Mouse (Mus musculus) kidney, adult 9 months (tissue): ENCODE results near the gene Ptch2.

Source experiments
- DNase-seq: peaks from one replicate; pipeline ENCODE4 v3.0.0; 2022

Ptch2 gene

DNA sequence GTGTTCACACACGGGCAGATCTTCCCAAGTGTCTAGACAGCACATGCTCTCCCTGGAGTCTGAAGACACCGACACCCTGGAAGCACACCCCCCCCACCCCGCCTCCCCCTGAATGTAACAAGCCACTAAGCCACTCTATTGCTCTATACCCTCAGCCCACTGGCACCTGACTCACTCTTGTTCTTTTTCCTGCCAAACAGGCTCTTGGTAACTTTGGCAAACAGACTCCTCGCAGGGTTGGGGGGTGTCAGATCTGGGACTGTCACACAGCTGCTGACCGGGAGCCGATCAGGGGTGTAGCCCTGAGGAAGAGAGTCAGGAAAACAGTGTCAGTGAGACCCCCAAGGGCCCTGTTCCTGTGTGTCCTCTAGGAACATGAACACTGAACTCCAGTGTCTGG, 35.3 kb downstream of the Ptch2 start:
- no peak for DNase-seq

DNA sequence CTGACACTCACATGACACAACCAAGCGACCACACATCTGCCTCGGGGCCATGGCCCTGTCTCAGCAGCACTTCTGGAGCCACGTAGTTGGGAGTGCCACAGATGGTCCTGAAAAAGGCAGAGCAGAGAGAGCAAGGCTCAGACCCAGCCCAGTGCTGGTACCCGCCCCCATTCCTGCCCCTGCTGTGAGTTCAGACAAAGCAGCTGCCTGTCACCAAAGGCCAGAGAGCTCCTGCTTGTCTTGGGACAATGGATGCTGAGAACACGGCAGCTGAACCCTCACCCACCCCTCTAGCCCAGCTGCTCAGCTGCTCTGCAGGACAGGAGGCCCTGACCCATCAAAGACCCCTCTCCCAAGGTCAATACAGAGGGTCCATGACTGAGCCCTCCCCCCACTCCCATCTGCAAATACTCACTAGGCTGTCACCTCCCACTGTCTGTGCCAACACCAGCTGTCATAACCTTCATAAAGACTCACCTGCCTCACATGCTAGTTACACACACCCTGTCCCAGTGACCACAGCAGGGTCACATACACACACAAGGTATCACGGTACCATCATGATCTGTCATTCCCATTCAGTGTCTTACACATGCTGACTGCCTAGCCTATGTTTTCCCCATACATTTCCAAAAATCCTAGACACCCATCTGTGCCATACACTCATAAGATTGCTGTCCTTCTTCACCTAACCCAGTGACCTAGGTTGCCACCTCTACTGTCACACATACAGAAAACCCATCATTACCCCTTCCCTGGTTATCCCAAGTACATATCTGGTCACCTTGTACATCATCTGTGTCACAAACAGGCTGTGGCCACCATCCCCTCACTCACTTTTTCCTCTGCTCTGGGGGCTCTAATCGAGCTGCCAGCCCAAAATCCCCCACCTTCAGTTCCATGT, 36.3 kb downstream of the Ptch2 start:
- DNase-seq = no peak

DNA sequence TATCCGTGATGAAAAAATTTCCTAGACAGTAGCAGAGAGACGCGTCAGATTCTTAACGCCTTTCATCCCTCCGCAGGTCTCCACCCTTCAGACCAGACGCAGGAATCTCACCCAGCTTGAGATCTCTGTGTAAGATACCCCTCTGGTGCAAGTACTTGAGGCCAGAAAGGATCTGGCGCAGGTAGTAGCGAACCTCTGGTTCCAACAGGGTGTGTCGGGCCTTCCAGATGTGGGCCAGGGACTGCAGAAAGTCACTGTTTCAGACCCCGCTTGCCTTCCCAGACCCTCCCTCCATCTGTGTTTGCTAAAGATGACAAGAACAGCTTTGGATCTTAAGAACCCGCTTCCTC, 36.9 kb downstream of the Ptch2 start:
- no peak for DNase-seq

DNA sequence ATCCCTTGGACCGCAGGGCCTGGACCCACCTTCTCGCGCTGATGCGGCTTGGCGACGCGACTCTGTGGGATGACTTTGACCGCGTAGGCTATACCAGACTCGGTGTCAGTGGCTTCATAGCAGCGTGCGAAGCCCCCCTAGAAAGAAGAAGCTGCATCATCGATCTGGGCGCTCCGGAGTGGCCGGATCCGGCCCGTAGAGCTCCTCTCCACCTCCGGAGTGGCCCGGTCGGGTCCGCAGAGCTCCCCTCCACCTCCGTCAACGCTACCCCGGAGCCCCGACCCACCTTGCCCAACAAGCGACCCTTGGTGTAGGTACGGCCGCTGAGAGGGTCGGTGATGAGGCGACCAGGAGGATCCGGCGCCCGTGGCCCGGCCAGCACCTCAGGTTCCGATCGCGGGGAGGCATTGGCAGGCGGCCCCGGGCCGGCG, 37.5 kb downstream of the Ptch2 start:
- no peak for DNase-seq

DNA sequence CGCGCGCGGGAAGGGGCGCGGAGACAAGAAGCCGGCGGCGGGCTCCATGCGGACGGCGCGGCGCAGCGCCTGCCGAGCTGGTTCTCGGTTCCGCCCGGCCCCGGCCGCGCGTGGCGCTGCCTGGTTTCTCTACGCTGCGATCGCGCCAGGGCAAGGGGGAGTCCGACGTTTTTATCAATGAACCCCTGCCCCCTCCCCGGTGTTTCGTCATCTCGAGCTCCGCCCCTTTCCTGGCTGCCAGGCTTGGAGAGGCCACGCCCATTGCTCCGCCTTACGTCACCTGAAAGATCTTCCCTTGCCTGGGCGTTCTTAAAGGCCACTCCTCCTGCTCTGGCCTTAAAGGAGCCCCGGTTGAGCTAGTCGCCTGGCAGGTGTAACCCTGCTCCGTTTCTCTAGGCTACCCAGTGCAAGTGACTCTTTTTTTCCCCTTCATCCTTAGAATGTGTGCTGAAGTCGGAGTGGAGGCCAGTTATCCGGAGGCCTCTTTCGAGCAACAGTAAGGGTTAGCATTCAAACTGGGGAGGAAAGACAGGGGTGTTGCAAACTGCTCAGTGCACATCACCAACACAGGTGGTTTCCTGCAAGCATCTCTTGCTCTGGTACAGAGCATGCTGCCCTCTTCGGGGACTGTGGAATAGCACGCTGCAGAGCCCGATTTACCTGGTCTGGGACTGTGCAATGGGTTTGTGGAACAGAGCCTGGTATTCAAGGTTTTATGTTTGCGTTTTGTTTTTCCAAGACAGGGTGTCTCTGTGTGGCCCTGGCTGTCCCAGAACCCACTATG, 38.1 kb downstream of the Ptch2 start, which contains the start of gene Plk3:
Plk3 (minus strand) TSS at position 147 of the 784 bp plus-strand sequence.
- peak; percentile 98 for DNase-seq

DNA sequence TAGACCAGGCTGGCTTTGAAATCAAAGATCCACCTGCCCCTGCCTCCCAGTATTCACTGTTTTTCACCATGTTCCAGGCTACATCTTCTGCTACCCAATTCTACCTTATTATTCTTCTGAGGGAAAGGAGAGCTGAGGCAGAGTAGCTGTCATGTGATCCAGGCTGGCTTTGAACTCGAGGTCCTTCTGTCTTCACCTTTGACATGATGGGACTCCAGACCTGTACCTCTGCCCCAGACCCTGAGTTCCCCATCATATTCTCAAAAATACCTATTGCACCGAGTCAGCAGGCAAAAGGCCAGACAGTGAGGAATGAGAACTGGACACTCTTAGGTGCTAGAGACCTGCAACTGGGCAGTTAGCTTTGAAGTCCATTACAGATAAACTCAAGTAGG, 38.7 kb downstream of the Ptch2 start:
- peak; percentile 50 for DNase-seq

DNA sequence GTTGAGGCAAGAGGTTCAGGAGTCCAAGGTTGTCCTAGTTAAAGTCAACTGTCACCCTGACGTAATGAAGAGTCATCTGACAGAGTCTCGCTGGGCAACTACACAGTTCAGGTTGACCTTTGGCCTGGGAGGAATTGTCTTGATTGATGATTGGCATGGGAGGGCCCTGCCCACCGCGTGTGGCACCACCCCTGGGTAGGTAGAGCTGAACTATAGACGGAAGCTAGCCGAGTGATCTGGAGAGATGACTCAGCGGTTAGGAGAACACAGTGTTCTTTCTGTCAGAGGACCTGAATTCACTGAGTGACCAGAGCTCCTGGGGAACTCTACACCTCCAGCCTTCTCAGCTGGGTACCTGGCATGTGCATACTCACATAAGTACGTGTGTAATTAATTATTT, 40.2 kb downstream of the Ptch2 start:
- peak; percentile 98 for DNase-seq

DNA sequence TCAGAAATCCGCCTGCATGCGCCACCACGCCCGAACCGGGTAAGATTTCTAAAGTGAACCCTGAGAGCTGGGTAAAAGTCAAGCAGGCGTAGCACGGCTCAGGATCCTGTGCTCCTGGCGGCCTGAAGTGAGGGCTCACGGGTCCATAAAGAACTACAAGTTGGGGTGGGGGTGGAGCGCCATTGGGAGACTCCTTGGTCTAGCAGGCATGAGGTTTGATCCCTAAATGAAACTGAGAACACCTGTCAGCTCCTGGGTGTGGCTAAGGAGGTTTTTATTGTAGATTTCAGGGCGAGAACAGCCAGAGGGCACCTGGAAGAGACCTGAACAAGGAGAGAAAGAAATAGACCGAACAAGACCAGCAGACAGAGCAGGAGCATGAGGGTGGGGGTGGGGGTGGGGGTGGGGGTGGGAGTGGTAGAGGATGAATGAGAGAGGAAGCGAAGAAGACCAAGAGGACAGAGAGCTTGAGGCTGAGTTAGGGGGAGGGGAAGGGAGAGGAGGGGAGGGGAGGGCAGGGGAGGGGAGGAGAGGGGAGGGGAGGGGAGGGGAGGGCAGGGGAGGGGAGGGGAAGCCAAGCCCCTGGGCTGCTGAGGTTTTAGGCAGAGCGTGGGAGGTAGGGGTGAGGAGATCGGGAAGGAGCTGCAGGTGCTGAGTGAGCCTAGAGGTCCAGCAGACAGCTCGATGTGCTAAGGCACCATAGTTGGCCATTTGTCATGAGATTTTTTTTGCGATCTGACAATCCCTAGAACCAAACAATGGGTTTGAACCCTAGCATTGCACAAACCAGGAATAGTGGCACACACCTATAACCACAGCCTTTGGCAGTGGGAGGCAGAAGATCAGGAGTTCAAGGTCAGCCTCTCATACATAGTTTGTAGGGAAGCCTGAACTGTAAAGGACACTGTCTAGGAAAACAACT, 42.7 kb downstream of the Ptch2 start:
- DNase-seq = no peak

DNA sequence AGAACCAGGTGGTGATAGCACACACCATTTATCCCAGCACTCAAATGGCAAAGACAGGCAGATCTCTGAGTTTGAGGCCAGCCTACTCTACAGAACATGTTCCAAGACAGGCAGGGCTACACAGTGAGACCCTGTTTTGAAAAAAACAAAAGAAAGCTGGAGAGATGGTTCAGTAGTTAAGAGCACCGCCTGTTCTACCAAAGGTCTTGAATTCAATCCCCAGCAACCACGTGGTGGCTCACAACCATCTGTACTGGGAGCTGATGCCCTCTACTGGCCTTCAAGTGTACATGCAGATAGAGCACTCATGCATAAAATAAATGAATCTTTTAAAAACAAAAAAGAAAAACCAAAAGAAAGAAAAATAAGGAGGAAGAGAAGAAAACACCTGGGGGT, 43.3 kb downstream of the Ptch2 start:
- peak; percentile 81 for DNase-seq

DNA sequence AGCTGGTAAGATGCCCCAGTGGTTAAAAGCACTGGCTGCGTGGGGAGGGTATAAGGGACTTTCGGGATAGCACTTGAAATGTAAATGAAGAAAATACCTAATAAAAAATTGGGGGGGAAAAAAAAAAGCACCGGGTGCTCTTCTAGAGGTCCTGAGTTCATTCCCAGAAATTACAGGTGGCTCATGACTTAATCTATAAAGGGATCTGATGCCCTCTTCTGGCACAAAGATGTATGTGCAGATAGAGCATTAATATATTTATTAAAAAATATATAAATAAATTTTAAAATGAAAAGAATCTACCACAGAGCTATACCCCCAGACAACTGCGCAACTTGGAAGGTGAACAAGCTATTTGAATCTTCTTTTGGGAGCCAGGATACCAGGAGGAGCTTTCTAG, 44.7 kb downstream of the Ptch2 start:
- DNase-seq = no peak

DNA sequence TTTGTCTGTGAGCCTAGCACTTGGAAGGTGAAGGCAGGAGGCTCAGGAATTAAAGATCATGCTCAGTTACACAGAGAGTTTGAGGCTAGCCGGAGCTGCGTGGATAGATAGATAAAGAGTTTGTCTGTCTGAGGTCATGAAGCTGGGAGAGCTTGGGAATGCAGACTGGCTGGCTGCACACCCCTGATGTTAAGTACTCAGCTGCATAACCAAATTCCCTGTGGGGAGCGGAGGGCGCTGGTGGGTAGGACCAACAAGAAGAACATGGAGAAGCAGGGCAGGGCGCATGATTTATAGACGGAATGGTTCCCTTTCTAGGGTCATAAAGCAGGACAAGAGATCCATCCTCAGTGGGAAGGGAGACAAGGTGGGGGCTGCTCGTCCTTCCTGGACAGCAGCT, 47.1 kb downstream of the Ptch2 start:
- DNase-seq = no peak

DNA sequence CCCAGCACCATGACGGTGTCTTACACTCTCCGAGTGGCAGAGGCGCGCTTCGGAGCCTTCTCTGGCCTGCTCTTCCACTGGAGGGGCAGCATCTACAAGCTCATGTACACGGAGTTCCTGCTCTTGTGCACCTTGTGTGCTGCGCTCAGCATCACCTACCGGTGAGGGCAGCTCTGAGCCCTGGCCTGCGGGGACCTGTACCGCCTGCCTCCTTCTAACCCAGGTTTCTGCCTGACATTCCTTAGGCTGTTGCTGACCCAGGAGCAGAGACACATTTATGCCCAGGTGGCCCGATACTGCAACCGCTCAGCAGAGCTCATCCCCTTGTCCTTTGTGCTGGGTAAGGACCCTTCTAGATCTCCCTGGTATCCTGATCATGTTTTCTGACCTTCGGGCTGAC, 49.4 kb downstream of the Ptch2 start:
- DNase-seq = no peak

DNA sequence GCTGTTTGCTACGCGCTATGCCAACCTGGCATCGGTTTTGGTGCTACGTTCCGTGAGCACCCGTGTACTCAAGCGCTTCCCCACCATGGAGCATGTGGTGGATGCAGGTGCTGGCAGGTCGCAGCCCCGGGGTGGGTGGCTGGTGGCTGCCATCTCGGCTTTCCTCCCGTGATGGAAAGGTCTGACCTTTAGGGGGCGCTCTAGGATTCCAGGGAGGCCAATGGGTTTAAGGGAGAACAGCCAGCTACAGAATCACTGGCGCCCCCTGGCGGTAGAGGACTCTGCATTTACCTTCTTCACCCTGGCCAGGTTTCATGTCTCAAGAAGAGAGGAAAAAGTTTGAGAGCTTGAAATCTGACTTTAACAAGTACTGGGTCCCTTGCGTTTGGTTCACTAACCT, 50.3 kb downstream of the Ptch2 start:
- peak; percentile 95 for DNase-seq

DNA sequence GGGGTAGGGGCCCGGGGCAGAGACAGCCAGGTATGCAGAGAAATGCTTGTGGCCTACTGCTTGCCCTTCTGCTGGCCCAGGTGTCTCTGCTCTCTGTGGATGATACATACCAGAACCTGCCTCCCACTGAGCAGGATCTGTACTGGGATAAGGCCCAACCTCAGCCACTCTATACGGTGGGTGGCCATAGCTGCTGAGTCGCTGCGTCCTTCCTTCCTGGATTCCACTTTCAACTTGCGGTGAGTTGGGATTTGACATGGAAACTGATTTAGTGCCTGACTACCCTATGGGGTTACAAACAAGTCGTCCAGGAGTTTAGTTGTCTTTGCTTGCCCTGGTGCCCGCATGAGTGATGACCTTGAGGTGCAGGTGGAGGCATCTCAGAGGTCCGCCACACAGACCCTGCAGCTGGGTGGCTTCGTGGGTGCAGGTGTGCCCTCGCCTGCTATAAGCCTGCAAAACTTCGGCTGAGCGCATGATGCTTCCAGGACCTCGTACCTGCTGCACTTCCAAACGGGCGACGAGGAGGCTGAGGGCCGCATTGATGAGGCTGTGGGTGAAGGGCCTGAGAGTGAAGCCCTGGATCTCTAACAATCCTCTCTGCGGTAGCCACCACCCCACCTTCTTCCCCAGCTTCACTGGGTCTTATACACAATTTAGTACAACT, 52.3 kb downstream of the Ptch2 start:
- no peak for DNase-seq

DNA sequence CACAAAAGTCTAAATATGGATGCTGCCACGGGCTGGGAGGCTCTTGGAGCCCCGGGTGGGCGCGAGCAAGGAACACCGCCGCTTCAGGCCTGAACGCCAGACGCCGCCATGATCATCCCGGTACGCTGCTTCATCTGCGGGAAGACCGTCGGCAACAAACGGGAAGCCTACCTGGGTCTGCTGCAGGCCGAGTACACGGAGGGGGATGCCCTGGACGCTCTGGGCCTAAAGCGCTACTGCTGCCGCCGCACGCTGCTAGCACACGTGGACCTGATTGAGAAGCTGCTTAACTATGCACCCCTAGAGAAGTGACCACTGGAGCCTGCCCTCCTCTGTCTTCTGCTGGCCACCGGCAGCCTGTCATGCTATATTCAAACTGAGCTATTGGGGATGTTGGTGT, 52.9 kb downstream of the Ptch2 start:
- DNase-seq = no peak

DNA sequence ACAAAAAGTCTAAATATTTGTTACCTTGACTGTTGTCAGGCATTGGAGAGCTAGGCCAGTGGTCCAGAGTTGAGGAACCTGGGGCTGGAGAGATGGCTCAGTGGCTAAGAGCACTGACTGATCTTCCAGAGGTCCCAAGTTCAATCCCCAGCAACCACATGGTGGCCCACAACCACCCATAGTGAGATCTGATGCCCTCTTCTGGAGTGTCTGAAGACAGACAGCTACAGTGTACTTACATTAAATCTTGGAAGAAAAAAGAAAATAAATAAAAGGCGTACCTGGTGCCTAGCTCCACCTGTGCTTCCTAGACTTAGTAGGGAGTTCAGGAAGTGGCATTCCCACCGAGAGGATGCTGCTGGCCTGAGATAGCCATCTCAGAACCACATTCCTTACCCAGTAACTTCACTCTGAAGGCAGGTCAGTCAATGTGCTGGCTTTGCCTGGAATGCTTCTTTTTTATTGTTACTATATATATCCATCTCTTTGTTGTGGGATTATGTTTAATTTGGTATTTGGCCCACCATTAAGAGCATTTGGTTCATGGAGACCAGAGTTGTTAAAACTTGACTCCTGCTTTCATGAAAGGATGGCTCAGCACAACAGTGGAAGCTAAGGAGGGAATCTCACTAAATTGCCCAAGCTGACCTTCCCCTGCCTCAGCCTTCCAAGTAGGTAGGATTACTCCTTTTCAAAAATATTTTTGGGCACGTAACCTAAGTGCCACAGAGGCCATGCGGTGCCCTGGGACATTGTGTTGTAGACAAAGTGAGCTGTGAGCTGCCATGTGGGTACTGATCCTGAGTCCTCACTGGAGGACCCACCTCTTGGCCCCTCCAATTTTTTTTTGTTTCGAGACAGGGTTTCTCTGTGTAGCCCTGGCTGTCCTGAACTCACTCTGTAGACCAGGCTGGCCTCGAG, 53.7 kb downstream of the Ptch2 start:
- DNase-seq = no peak

DNA sequence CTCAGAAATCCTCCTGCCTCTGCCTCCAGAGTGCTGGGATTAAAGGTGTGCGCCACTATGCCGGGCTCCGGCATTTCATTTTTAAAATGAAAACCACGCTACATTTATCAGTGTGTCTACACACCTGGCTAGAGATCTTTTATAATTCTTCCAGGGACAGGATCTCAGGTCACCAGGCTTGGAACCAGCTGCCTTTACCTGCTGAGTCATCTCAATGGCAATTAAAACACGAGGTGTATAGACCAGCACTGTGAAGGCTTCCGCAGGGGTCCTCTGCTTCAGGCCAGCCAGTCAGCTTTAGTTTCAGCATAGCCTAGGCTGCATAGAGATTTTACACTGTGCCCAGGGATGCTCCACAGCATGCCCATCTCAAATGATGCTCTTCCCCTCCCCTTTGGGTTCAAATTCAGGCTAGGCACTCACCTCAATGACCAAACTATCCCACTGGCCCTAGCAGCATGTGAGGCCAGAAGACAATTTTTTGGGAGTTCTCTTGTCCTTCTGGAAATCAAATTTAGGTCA, 54.4 kb downstream of the Ptch2 start:
- no peak for DNase-seq

DNA sequence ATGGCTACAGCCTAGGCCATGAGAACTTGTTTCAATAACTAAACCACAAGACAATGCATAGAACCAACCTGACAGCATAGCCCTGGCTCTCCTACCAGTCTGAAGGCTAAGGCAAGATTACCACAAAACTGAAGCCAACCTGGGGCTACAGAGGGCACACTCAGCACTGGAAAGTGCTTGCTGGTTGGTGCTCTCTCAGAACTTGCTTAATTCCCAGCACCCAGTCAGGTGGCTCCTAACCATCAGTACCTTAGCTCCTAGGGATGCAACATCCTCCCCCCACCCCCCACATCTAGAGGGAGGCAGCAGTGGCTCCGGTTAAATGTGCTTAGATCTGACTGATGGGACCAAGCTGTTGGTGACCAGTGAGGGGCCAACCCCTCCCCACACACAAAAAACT, 55.5 kb downstream of the Ptch2 start:
- no peak for DNase-seq

DNA sequence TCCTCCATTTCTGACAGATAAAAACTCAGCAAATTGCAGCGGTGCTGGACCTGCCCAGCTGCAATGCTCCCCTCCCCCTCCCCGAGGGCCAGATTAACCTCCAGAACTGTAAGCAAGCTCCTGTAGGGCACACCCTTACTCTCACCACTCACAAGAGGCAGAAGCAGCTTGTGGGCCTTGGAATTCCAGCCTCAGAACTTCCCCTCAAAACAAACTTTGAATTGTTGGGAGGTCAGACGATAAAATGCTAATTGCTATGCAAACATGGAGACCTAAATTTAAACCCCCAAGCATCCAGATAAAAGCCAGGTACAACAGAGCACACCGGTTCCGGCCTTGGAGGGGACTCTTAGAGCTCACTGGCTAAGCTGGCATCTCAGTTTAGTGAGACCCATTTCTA, 56.8 kb downstream of the Ptch2 start:
- no peak for DNase-seq

DNA sequence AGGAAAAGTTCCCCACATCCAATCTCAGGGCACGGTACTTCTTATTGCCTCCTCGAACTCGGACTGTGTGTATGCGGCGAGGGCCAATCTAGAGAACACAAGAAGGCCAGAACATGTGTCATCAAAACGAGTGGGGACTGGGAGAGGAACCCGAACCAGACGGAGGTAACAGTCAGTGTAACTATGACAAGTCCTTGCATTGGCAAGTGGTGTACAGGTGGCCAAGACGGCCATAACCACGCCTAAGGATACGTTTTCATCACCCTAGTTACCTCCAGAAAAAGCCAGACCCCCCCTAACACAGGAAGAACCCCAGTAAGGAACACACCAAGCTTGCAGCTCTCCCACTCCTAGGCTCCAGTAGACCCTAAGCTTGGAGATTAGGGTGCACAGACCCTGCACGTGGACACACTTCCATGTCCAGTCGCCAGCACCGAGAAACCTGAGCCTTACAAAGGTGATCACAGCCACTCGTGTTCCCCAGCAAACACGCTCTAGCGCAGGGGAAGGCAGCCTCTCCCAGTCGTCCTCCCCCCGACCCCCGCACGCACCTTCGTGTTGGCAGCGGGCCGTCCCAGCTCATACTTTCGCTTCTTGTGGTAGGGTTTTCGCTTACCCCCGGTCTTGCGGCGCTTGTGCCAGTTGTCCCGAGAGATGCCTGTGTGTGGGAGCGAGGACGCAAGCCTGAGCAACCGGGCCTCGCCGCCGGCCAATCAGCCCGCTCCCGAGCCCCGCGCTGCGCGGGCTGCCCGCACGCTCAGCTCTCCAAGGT, 59.3 kb downstream of the Ptch2 start:
- DNase-seq = no peak
